Mouse (Mus musculus) G1E (cell line): Measurements from ENCODE around the gene Gm20671.

ENCODE experiments used
- CTCF ChIP-seq: IDR thresholded peaks from 2 replicates; pipeline ENCODE4 v1.5.1; 2012; ENCODE audit warnings: low read depth, low read length, inconsistent platforms, mixed read lengths
- GATA1 ChIP-seq: IDR thresholded peaks from 2 replicates; pipeline ENCODE4 v1.6.1; 2012; ENCODE audit warnings: borderline replicate concordance, low read length, inconsistent platforms, mixed read lengths
- GATA2 ChIP-seq: IDR thresholded peaks from 2 replicates; pipeline ENCODE4 v1.6.1; 2012; ENCODE audit warnings: low read depth, low read length, inconsistent platforms, borderline replicate concordance
- POLR2AphosphoS5 ChIP-seq: IDR thresholded peaks from 2 replicates; pipeline ENCODE4 v1.6.1; 2012; ENCODE audit warnings: low read depth, low read length, inconsistent platforms; ENCODE audit not compliant: insufficient replicate concordance
- TAL1 ChIP-seq: conservative IDR thresholded peaks from 2 replicates; pipeline ENCODE4 v1.6.1; 2012; ENCODE audit warnings: low read depth, low read length, inconsistent platforms, mixed read lengths

DNA sequence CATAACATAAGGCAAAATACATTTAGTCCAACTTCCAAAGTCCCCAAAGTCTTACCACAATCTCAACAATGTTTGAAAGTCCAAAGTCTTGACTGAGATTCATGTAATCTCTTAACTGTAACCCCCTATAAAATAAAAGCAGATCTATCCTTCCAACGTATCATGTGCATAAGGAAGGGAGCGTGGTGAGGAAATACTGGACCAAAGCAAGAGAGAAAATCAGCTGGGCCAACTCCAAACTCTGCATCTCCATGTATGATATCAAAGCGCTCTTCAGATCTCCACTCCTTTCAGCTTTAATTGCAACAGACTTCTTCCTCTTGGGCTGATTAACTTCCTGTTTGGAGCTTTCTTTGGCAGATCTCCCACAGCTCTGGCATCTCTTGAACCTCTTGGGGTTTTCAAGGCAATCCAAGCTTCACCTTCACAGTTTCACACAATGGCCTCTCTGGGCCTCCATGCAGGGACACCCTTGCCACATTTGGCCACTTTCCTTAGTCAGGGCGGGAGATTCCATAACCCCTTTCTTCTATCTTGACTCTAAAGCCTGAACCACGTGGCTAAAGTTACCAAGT lies 65.3 kb downstream of the Gm20671 start:
- TF ChIP-seq CTCF (no peak), POLR2AphosphoS5 (no peak), TAL1 (no peak), GATA2 (no peak), GATA1 (no peak)
